Mouse (Mus musculus): ENCODE results near the gene Tmem50b. TPM values are rescaled to one million over a fixed set of nuclear protein-coding genes. Genes with fewer than 3 reads are reported as not detected.

Tmem50b gene
- polyA plus RNA-seq, 1 experiment from 2014 or later = 60.5 TPM

GRCm38 (mm10) chr16:91633641-91634040 lies 36.0 kb upstream of the Tmem50b start:
- Histone ChIP-seq H3K27ac (ENCODE audit: low read depth, low read length) (no peak overlapping the region), H3K4me3 (ENCODE audit: low read depth, low read length) (no peak overlapping the region), H3K36me3 (ENCODE audit: control insufficient read depth, insufficient read depth, low read length) (peaks cover 39% of the 10 kb centered on the region), H3K9ac (ENCODE audit: low read depth, low read length) (no peak overlapping the region), H3K27me3 (ENCODE audit: control insufficient read depth, insufficient read depth, low read length) (no peaks in the 10 kb centered on the region), H3K4me2 (no peak overlapping the region), H3K4me1 (ENCODE audit: control insufficient read depth, insufficient read depth, low read length) (no peaks in the 10 kb centered on the region), H3K9me3 (replicated peaks; ENCODE audit: control insufficient read depth, low read length) (no peaks in the 10 kb centered on the region)
- ATAC-seq (replicated peaks; ENCODE audit: insufficient number of reproducible peaks, low FRiP score, low TSS enrichment) = no peak
- 84% methylated on average over 12 of the region's 12 CpGs for WGBS (ENCODE audit: insufficient replicate concordance)

DNA sequence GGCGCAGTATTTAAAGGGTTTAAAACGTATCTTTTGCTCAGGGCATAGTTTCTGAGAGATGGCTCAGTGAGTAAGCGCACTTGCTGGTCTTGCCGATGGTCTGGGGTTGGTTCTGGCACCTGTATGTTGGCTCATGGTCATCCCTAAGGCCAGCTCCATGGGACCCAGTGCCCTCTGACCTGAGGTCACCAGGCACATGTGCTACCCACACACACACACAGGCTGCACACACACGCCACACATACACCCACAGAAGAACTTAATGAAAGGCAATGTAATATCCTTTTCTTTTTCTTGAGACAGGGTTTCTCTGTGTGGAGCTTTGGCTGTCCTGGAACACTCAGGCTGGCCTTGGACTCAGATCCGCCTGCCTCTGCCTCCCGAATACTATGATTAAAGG lies 35.3 kb upstream of the Tmem50b start:
- H3K36me3 ChIP-seq (ENCODE audit: control insufficient read depth, insufficient read depth, low read length) = peaks cover 41% of the 10 kb centered on the region
- 92% methylated on average over 7 of the region's 7 CpGs for WGBS (ENCODE audit: insufficient replicate concordance)
- no peak overlapping the region for H3K4me2 ChIP-seq
- no peaks in the 10 kb centered on the region for H3K27me3 ChIP-seq (ENCODE audit: control insufficient read depth, insufficient read depth, low read length)
- H3K9ac ChIP-seq (ENCODE audit: low read depth, low read length) = no peak overlapping the region
- no peak for ATAC-seq (replicated peaks; ENCODE audit: insufficient number of reproducible peaks, low FRiP score, low TSS enrichment)
- H3K9me3 ChIP-seq (replicated peaks; ENCODE audit: control insufficient read depth, low read length) = no peaks in the 10 kb centered on the region
- H3K27ac ChIP-seq (ENCODE audit: low read depth, low read length) = no peak overlapping the region
- no peaks in the 10 kb centered on the region for H3K4me1 ChIP-seq (ENCODE audit: control insufficient read depth, insufficient read depth, low read length)
- no peak overlapping the region for H3K4me3 ChIP-seq (ENCODE audit: low read depth, low read length)

GRCm38 (mm10) chr16:91632439-91632838 lies 34.8 kb upstream of the Tmem50b start:
- Histone ChIP-seq H3K9ac (ENCODE audit: low read depth, low read length) (no peak overlapping the region), H3K9me3 (replicated peaks; ENCODE audit: control insufficient read depth, low read length) (no peaks in the 10 kb centered on the region), H3K4me1 (ENCODE audit: control insufficient read depth, insufficient read depth, low read length) (no peaks in the 10 kb centered on the region), H3K27me3 (ENCODE audit: control insufficient read depth, insufficient read depth, low read length) (no peaks in the 10 kb centered on the region), H3K4me3 (ENCODE audit: low read depth, low read length) (no peak overlapping the region), H3K4me2 (no peak overlapping the region), H3K36me3 (ENCODE audit: control insufficient read depth, insufficient read depth, low read length) (peaks cover 38% of the 10 kb centered on the region), H3K27ac (ENCODE audit: low read depth, low read length) (no peak overlapping the region)
- 89% methylated on average over 5 of the region's 5 CpGs for WGBS (ENCODE audit: insufficient replicate concordance)
- ATAC-seq (replicated peaks; ENCODE audit: insufficient number of reproducible peaks, low FRiP score, low TSS enrichment) = no peak

DNA sequence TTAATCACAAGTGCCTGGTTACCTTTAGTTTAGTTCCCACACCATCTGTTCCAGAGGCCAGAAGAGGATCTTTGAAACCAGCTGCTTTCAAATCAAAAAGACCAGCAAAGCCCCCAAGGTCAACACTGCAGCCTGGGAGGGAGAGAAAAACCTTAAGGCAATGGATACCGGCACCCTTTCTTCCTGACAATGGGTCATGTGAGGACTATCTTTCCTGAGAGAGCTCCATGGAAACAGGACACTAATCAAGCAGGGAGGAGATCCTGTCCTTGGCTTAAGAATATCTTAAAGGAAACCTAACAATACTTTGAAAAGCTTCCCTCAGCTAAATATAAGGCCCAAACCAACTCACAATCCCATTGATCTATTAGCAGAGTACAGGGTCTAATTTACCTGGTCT lies 33.0 kb upstream of the Tmem50b start:
- Histone ChIP-seq H3K4me3 (ENCODE audit: low read depth, low read length) (no peak overlapping the region), H3K36me3 (ENCODE audit: control insufficient read depth, insufficient read depth, low read length) (peaks cover 31% of the 10 kb centered on the region), H3K4me1 (ENCODE audit: control insufficient read depth, insufficient read depth, low read length) (no peaks in the 10 kb centered on the region), H3K27ac (ENCODE audit: low read depth, low read length) (no peak overlapping the region), H3K9me3 (replicated peaks; ENCODE audit: control insufficient read depth, low read length) (no peaks in the 10 kb centered on the region), H3K27me3 (ENCODE audit: control insufficient read depth, insufficient read depth, low read length) (no peaks in the 10 kb centered on the region), H3K9ac (ENCODE audit: low read depth, low read length) (no peak overlapping the region), H3K4me2 (no peak overlapping the region)
- ATAC-seq (replicated peaks; ENCODE audit: insufficient number of reproducible peaks, low FRiP score, low TSS enrichment) = no peak
- 66% methylated on average over 1 of the region's 1 CpGs for WGBS (ENCODE audit: insufficient replicate concordance)

DNA sequence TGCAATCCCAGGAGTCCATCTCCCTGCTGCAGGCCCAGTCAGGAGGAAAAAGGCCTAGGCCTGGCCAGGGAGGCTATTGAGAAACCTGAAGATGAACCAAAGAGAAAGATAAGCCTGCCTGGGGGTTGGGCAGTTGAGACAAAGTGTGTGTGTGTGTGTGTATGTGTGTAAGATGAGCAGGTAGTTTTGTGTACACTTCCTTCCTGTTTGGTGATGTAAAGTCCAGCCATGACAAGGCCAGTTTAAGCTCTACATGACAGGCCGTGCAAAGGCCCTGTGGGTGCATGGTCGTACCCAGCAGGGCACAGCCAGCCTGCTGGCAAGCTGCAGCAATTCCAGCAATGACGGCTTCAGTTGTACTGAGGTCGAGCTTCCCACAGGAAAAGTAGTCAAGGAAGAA lies 32.1 kb upstream of the Tmem50b start:
- no peak overlapping the region for H3K27ac ChIP-seq (ENCODE audit: low read depth, low read length)
- WGBS (ENCODE audit: insufficient replicate concordance) = 91% methylated on average over 4 of the region's 4 CpGs
- no peaks in the 10 kb centered on the region for H3K4me1 ChIP-seq (ENCODE audit: control insufficient read depth, insufficient read depth, low read length)
- no peak overlapping the region for H3K9ac ChIP-seq (ENCODE audit: low read depth, low read length)
- H3K9me3 ChIP-seq (replicated peaks; ENCODE audit: control insufficient read depth, low read length) = no peaks in the 10 kb centered on the region
- ATAC-seq (replicated peaks; ENCODE audit: insufficient number of reproducible peaks, low FRiP score, low TSS enrichment) = no peak
- H3K36me3 ChIP-seq (ENCODE audit: control insufficient read depth, insufficient read depth, low read length) = peaks cover 31% of the 10 kb centered on the region
- no peak overlapping the region for H3K4me3 ChIP-seq (ENCODE audit: low read depth, low read length)
- H3K27me3 ChIP-seq (ENCODE audit: control insufficient read depth, insufficient read depth, low read length) = no peaks in the 10 kb centered on the region
- no peak overlapping the region for H3K4me2 ChIP-seq

DNA sequence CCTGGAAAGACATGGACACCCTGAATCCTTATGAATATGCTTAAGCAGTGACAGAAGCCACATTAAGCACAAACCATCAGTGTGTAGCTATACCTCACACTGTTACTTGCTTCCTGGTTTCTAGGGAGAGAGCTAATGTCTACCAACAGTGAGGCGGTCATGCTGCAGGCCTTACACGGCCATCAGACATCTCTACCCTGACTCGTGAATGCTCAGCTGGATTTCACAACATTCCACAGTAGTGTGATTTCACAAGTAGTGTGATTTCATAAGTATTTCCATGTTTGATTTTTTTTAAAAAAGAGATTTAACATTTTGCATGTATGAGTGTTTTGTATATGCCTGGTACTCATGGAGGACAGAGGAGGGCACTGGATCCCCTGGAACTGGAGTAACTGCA lies 31.1 kb upstream of the Tmem50b start:
- WGBS (ENCODE audit: insufficient replicate concordance) = 89% methylated on average over 3 of the region's 3 CpGs
- Histone ChIP-seq H3K27me3 (ENCODE audit: control insufficient read depth, insufficient read depth, low read length) (no peaks in the 10 kb centered on the region), H3K9me3 (replicated peaks; ENCODE audit: control insufficient read depth, low read length) (no peaks in the 10 kb centered on the region), H3K9ac (ENCODE audit: low read depth, low read length) (no peak overlapping the region), H3K36me3 (ENCODE audit: control insufficient read depth, insufficient read depth, low read length) (peaks cover 28% of the 10 kb centered on the region), H3K4me1 (ENCODE audit: control insufficient read depth, insufficient read depth, low read length) (no peaks in the 10 kb centered on the region), H3K27ac (ENCODE audit: low read depth, low read length) (no peak overlapping the region), H3K4me2 (no peak overlapping the region), H3K4me3 (ENCODE audit: low read depth, low read length) (no peak overlapping the region)
- no peak for ATAC-seq (replicated peaks; ENCODE audit: insufficient number of reproducible peaks, low FRiP score, low TSS enrichment)

DNA sequence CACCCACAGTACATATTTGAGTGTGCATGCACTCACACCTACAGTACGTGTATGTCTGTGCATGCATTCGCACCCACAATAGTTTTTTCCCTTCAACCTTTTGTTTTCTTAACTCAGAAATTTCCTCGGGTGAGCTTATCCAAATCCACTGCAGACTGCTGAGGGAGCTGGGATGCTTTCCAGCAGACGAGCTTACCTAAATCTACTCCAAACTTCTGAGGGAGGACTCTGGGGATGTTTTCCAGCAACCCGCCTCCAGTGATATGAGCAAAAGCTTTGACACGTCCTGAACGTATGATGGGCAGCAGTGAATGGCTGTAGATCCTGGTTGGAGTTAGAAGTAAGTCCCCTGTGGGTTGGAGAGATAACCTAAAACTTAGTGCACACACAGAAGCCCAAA lies 30.2 kb upstream of the Tmem50b start:
- Histone ChIP-seq H3K9ac (ENCODE audit: low read depth, low read length) (no peak overlapping the region), H3K36me3 (ENCODE audit: control insufficient read depth, insufficient read depth, low read length) (peaks cover 32% of the 10 kb centered on the region), H3K4me2 (no peak overlapping the region), H3K4me1 (ENCODE audit: control insufficient read depth, insufficient read depth, low read length) (no peaks in the 10 kb centered on the region), H3K4me3 (ENCODE audit: low read depth, low read length) (no peak overlapping the region), H3K27me3 (ENCODE audit: control insufficient read depth, insufficient read depth, low read length) (no peaks in the 10 kb centered on the region), H3K27ac (ENCODE audit: low read depth, low read length) (no peak overlapping the region), H3K9me3 (replicated peaks; ENCODE audit: control insufficient read depth, low read length) (no peaks in the 10 kb centered on the region)
- 83% methylated on average over 7 of the region's 7 CpGs for WGBS (ENCODE audit: insufficient replicate concordance)
- no peak for ATAC-seq (replicated peaks; ENCODE audit: insufficient number of reproducible peaks, low FRiP score, low TSS enrichment)

GRCm38 (mm10) chr16:91623074-91623473 lies 25.5 kb upstream of the Tmem50b start:
- Histone ChIP-seq H3K36me3 (ENCODE audit: control insufficient read depth, insufficient read depth, low read length) (peaks cover 25% of the 10 kb centered on the region; the same call in 1 of the 2 replicates), H3K27me3 (ENCODE audit: control insufficient read depth, insufficient read depth, low read length) (0 out of 2 replicates have a peak, but pooled peaks cover 1% of the 10 kb centered on the region), H3K4me2 (no peak overlapping the region), H3K9me3 (replicated peaks; ENCODE audit: control insufficient read depth, low read length) (no peaks in the 10 kb centered on the region), H3K4me3 (ENCODE audit: low read depth, low read length) (no peak overlapping the region), H3K4me1 (ENCODE audit: control insufficient read depth, insufficient read depth, low read length) (no peaks in the 10 kb centered on the region), H3K9ac (ENCODE audit: low read depth, low read length) (no peak overlapping the region), H3K27ac (ENCODE audit: low read depth, low read length) (no peak overlapping the region)
- 90% methylated on average over 9 of the region's 9 CpGs for WGBS (ENCODE audit: insufficient replicate concordance)
- no peak for ATAC-seq (replicated peaks; ENCODE audit: insufficient number of reproducible peaks, low FRiP score, low TSS enrichment)

DNA sequence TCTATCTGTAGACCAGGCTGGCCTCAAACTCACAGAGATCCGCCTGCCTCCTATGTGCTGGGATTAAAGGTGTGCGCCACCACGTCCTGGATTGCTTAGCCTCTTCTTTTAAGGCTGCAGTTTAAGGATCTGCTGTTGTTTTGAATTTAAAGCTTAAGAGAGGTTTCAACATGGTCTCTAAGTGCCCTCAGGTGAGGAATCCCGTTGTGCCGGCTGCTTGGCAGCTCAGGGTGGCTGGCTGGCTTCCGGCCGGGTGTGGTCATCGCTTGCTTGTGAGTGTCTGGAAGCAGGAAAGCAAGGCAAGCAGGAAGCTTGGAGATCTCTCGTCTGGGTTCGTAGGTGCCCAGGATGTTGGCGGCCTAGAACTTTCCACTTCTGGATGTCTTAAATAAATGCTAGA lies 23.4 kb upstream of the Tmem50b start:
- ATAC-seq (replicated peaks; ENCODE audit: insufficient number of reproducible peaks, low FRiP score, low TSS enrichment) = no peak
- 86% methylated on average over 11 of the region's 11 CpGs for WGBS (ENCODE audit: insufficient replicate concordance)
- H3K27ac ChIP-seq (ENCODE audit: low read depth, low read length) = no peak overlapping the region
- no peak overlapping the region for H3K4me2 ChIP-seq
- no peak overlapping the region for H3K9ac ChIP-seq (ENCODE audit: low read depth, low read length)
- H3K36me3 ChIP-seq (ENCODE audit: control insufficient read depth, insufficient read depth, low read length) = peaks cover 22% of the 10 kb centered on the region; the same call in 1 of the 2 replicates
- no peak overlapping the region for H3K4me3 ChIP-seq (ENCODE audit: low read depth, low read length)
- no peaks in the 10 kb centered on the region for H3K4me1 ChIP-seq (ENCODE audit: control insufficient read depth, insufficient read depth, low read length)
- H3K9me3 ChIP-seq (replicated peaks; ENCODE audit: control insufficient read depth, low read length) = no peaks in the 10 kb centered on the region
- H3K27me3 ChIP-seq (ENCODE audit: control insufficient read depth, insufficient read depth, low read length) = 0 out of 2 replicates have a peak, but pooled peaks cover 6% of the 10 kb centered on the region
